Mouse (Mus musculus) lung, adult 2 months (tissue): Measurements from ENCODE around the gene Alg1. TPM values are rescaled to one million over a fixed set of nuclear protein-coding genes. Genes with fewer than 3 reads are reported as not detected.

Source experiments
- DNase-seq: peaks from one replicate; pipeline ENCODE4 v3.0.0; 2022
- H3K4me1 ChIP-seq: fragments of 200-500 bp; 2 replicates; pipeline ENCODE4 v1.6.1; 2011; ENCODE audit warnings: low read length; ENCODE audit not compliant: control insufficient read depth, insufficient read depth
- H3K4me3 ChIP-seq: fragments of 200-500 bp; replicated peaks from 2 replicates; pipeline ENCODE3; 2011; ENCODE audit warnings: low read depth, mild to moderate bottlenecking, control low read depth, low read length; ENCODE audit errors: extremely low read depth
- CTCF ChIP-seq: fragments of 200-500 bp; IDR thresholded peaks from 2 replicates; pipeline ENCODE4 v1.5.1; 2011; ENCODE audit warnings: mild to moderate bottlenecking, low read length, control low read depth; ENCODE audit not compliant: insufficient read depth
- POLR2A ChIP-seq: fragments of 200-500 bp; IDR thresholded peaks from 2 replicates; pipeline ENCODE4 v1.6.1; 2011; ENCODE audit warnings: low read depth, mild to moderate bottlenecking, control low read depth, low read length, borderline replicate concordance; ENCODE audit errors: extremely low read depth
- WGBS: fragments of 180-500 bp; shearing (Covaris S2); methylation state at CpG from one replicate; pipeline ENCODE4 v1.1.7; 2018; 5-methylcytosine and 5-hydroxymethylcytosine counted together
- polyA plus RNA-seq: library from polyadenylated mRNA; depleted of rRNA; stranded (reverse); fragments of >200 nt; gene quantifications from 2 replicates; pipeline ENCODE4 v1.2.3, GENCODE M21; 2012; rRNA removed

Gene Alg1
- polyA plus RNA-seq, 1 experiment = 74.1 TPM

DNA sequence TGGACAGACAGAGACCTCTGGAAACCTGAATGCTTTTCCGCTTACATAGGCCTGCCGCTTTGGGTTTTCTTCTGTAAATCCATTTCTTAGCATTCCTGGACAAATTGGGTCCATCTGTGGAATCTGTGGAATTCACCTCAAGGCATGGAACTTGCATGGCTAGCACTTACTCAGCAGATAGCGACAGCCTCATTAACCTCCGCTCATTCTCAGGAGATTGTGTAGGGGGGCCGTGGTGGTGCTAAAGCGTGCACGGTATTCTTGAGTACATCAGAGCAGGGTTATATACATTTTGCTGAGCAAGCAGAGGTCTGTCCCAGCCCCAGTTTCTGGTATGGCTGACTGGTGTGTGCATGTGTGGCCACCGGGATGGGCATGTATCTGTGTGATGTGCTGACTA, 29.7 kb downstream of the Alg1 start:
- WGBS = 65% methylated on average over 8 of the region's 8 CpGs
- no peak for DNase-seq
- Histone ChIP-seq H3K4me1 (no peaks in the 10 kb centered on the region), H3K4me3 (no peak overlapping the region)
- TF ChIP-seq POLR2A (no peak), CTCF (no peak)

GRCm38 (mm10) chr16:5263926-5264325, 30.5 kb downstream of the Alg1 start:
- 84% methylated on average over 7 of the region's 7 CpGs for WGBS
- Histone ChIP-seq H3K4me1 (no peaks in the 10 kb centered on the region), H3K4me3 (no peak overlapping the region)
- DNase-seq = no peak
- no peak for TF ChIP-seq CTCF
- no peak for TF ChIP-seq POLR2A

GRCm38 (mm10) chr16:5271411-5272035, 38.1 kb downstream of the Alg1 start:
- Histone ChIP-seq H3K4me1 (no peaks in the 10 kb centered on the region), H3K4me3 (no peak overlapping the region)
- 84% methylated on average over 4 of the region's 4 CpGs for WGBS
- DNase-seq = no peak
- TF ChIP-seq POLR2A (no peak), CTCF (no peak)

- WGBS = 71% methylated on average over 3 of the region's 3 CpGs
- Histone ChIP-seq H3K4me3 (no peak overlapping the region), H3K4me1 (no peaks in the 10 kb centered on the region)
- no peak for TF ChIP-seq POLR2A
- TF ChIP-seq CTCF = no peak
- no peak for DNase-seq
Observed at GRCm38 (mm10) chr16:5272371-5272770, 39.0 kb downstream of the Alg1 start.

GRCm38 (mm10) chr16:5279571-5280222, 46.3 kb downstream of the Alg1 start:
- Histone ChIP-seq H3K4me3 (no peak overlapping the region), H3K4me1 (no peaks in the 10 kb centered on the region)
- WGBS = 80% methylated on average over 5 of the region's 5 CpGs
- TF ChIP-seq POLR2A = no peak
- no peak for TF ChIP-seq CTCF
- no peak for DNase-seq

DNA sequence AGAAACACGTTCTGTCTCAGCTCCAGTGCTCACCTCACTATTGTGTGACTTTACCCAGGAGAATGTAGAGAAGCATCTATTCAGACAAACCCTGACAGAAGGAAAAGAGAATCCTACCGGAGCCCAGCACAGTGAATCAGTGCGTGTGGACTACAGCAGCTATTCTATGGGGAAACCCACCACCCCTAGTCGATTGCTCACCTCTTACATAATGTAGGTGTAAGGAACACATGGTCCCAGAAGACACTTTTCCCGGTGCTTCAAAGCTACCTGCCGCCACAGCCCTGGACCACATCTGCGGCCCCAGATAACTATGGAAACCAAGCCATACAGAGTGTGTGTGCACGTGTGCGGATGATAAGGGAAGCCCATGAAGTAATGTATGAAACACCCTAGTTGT, 49.3 kb downstream of the Alg1 start:
- no peaks in the 10 kb centered on the region for H3K4me1 ChIP-seq
- DNase-seq = no peak
- 83% methylated on average over 9 of the region's 9 CpGs for WGBS

GRCm38 (mm10) chr16:5285376-5285775, 52.0 kb downstream of the Alg1 start:
- WGBS = 43% methylated on average over 3 of the region's 3 CpGs
- no peaks in the 10 kb centered on the region for H3K4me1 ChIP-seq
- no peak for TF ChIP-seq CTCF
- TF ChIP-seq POLR2A = no peak
- H3K4me3 ChIP-seq = no peak overlapping the region
- no peak for DNase-seq

More for the DNA sequence above, 49.3 kb downstream of the Alg1 start:
- no peak overlapping the region for H3K4me3 ChIP-seq
- TF ChIP-seq POLR2A (no peak), CTCF (no peak)

Other genes with a start within 250 kb of the Alg1 start
- gene Sept12, start 235.8 kb upstream of the Alg1 start, polyA plus RNA-seq = not detected in 2 replicates
- gene Smim22, start 226.3 kb upstream of the Alg1 start, polyA plus RNA-seq = 73.2 and 81.3 TPM in 2 replicates
- gene Rogdi, start 220.1 kb upstream of the Alg1 start, polyA plus RNA-seq = 108 and 117 TPM in 2 replicates
- gene Glyr1, start 183.8 kb upstream of the Alg1 start, polyA plus RNA-seq = 46.8 and 60.1 TPM in 2 replicates
- gene Ubn1, start 183.6 kb upstream of the Alg1 start, polyA plus RNA-seq = 33.5 and 46.2 TPM in 2 replicates
- gene Ppl, start 101.2 kb upstream of the Alg1 start, polyA plus RNA-seq = 16.8 and 34.2 TPM in 2 replicates
- gene Sec14l5, start 86.5 kb upstream of the Alg1 start, polyA plus RNA-seq = 1.3 and 2.9 TPM in 2 replicates
- 48.6 and 59.7 TPM in 2 replicates for gene Nagpa, start 29.6 kb upstream of the Alg1 start, polyA plus RNA-seq
- gene AU021092, start 11.3 kb upstream of the Alg1 start, polyA plus RNA-seq = 122 and 139 TPM in 2 replicates
- gene Eef2kmt, start 22.4 kb downstream of the Alg1 start, polyA plus RNA-seq = 46.1 and 60.1 TPM in 2 replicates